Mouse (Mus musculus): Measurements from ENCODE around the gene Anxa11.
"Not testable (repeated sequence)": the region's sequence is repeated elsewhere in the genome, so short reads cannot be mapped to it uniquely, and the experiment has no call there.

DNA sequence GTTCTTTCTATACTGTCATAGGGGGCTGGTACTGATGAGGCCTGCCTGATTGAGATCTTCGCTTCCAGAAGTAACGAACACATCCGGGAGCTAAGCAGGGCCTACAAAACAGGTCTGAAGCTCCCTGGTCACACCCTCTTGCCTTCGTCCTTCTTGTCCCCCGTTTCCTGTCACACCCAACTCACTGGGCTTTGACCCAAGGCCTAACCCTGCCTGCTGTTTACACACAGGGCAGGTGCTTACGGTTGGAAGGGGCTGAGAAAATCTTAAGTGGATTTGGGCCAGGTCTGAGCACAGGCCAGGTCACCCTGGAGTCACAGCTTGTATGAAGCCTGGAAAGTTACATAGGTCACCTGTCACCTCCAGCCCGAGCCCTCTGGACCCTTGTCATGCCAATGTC, 34.7 kb downstream of the Anxa11 start:
- not testable (repeated sequence) for TF ChIP-seq EP300 (IDR thresholded peaks at IDR 0.05; ENCODE audit: low read depth in 1 of 2, low read length in 2 of 2); CTCF (IDR thresholded peaks at IDR 0.05 in 2 of 3, conservative IDR thresholded peaks at IDR 0.05 in 1 of 3; ENCODE audit: control insufficient read depth in 1 of 3, insufficient read depth in 1 of 3, low read depth in 2 of 3, low read length in 3 of 3, poor library complexity in 1 of 3, severe bottlenecking in 1 of 3); SIN3A (IDR thresholded peaks at IDR 0.05; ENCODE audit: low read length); MAX (IDR thresholded peaks at IDR 0.05; ENCODE audit: low read length); CHD2 (IDR thresholded peaks at IDR 0.05; ENCODE audit: low read length); KAT2A (conservative IDR thresholded peaks at IDR 0.05; ENCODE audit: low read depth, low read length); ZC3H11A (IDR thresholded peaks at IDR 0.05; ENCODE audit: low read depth, low read length)

All from MEL (cell line).